Mouse (Mus musculus) forelimb bud, embryonic 11.5 days (tissue): ENCODE data around the gene Cdk5rap2.

Experiments used
- DNase-seq: peaks from one replicate; pipeline ENCODE4 v3.0.0-alpha.2; 2012; ENCODE audit warnings: low read depth, low spot score

The Cdk5rap2 gene

GRCm38 (mm10) chr4:70353656-70354055 lies 56.6 kb downstream of the Cdk5rap2 start:
- DNase-seq = no peak

- DNase-seq = no peak
These were observed 74.6 kb downstream of the Cdk5rap2 start for GRCm38 (mm10) chr4:70335444-70336144.

- no peak for DNase-seq
These were observed 75.2 kb downstream of the Cdk5rap2 start for GRCm38 (mm10) chr4:70334995-70335394.

- DNase-seq = no peak
These were observed 77.3 kb downstream of the Cdk5rap2 start for GRCm38 (mm10) chr4:70332981-70333380.

- DNase-seq = no peak
These were observed 77.7 kb downstream of the Cdk5rap2 start for GRCm38 (mm10) chr4:70332576-70332975.

- no peak for DNase-seq
These were observed 79.1 kb downstream of the Cdk5rap2 start for GRCm38 (mm10) chr4:70331181-70331580.

- no peak for DNase-seq
These were observed 82.2 kb downstream of the Cdk5rap2 start for GRCm38 (mm10) chr4:70328033-70328432.

- DNase-seq = no peak
These were observed 82.8 kb downstream of the Cdk5rap2 start for GRCm38 (mm10) chr4:70327436-70327835.

GRCm38 (mm10) chr4:70321586-70321985 lies 88.7 kb downstream of the Cdk5rap2 start:
- no peak for DNase-seq

GRCm38 (mm10) chr4:70312170-70312569 lies 98.1 kb downstream of the Cdk5rap2 start:
- DNase-seq = no peak

GRCm38 (mm10) chr4:70311530-70311929 lies 98.7 kb downstream of the Cdk5rap2 start:
- DNase-seq = no peak

- peak; percentile 43 for DNase-seq
These were observed 103.0 kb downstream of the Cdk5rap2 start for GRCm38 (mm10) chr4:70307230-70307629.

GRCm38 (mm10) chr4:70303870-70304269 lies 106.4 kb downstream of the Cdk5rap2 start:
- DNase-seq = no peak

GRCm38 (mm10) chr4:70301187-70301586 lies 109.1 kb downstream of the Cdk5rap2 start:
- DNase-seq = no peak

- DNase-seq = no peak
These were observed 120.9 kb downstream of the Cdk5rap2 start for GRCm38 (mm10) chr4:70289361-70289760.

GRCm38 (mm10) chr4:70283163-70283562 lies 127.1 kb downstream of the Cdk5rap2 start:
- no peak for DNase-seq

- no peak for DNase-seq
These were observed 131.4 kb downstream of the Cdk5rap2 start for GRCm38 (mm10) chr4:70278882-70279281.

- DNase-seq = no peak
These were observed 132.2 kb downstream of the Cdk5rap2 start for GRCm38 (mm10) chr4:70278057-70278456.

GRCm38 (mm10) chr4:70272943-70273342 lies 137.3 kb downstream of the Cdk5rap2 start:
- DNase-seq = no peak

- no peak for DNase-seq
These were observed 137.7 kb downstream of the Cdk5rap2 start for GRCm38 (mm10) chr4:70272527-70272926.

GRCm38 (mm10) chr4:70267213-70267906 lies 142.9 kb downstream of the Cdk5rap2 start:
- no peak for DNase-seq

GRCm38 (mm10) chr4:70265248-70265647 lies 145.0 kb downstream of the Cdk5rap2 start:
- peak; percentile 32 for DNase-seq

- DNase-seq = no peak
These were observed 147.4 kb downstream of the Cdk5rap2 start for GRCm38 (mm10) chr4:70262850-70263249.
